Mouse (Mus musculus): ENCODE data around the gene Zcchc7.

DNA sequence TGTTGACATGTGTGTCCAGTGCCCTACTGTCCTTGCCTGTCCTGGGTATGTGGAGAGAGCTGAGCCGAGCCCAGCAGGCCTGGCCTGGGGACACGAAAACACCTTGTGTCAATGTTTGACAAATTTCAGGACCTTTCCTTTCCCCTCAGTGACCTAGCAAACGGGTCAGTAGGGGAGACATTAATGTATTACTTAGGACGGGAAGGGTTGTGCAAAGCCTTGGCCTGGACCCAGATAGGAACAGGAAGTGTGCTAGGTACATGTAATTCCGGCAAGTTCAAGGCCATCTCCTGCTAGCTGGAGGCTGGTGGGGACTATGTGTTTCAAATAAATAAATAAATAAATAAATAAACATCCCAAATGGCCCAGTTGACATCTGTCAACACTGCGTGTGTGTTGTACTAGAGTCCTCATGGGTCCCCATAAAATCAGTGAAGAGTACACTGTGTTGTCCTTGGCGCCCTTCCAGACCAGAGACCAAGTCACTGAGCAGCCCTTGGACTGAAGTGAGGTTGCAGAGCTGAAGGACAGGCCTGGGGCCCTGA, 224.2 kb downstream of the Zcchc7 start:
- no peak for TF ChIP-seq CTCF (IDR thresholded peaks at IDR 0.05 in 2 of 3, conservative IDR thresholded peaks at IDR 0.05 in 1 of 3; ENCODE audit: control insufficient read depth in 1 of 3, insufficient read depth in 1 of 3, low read depth in 2 of 3, low read length in 3 of 3, poor library complexity in 1 of 3, severe bottlenecking in 1 of 3)
- TF ChIP-seq GATA1 (IDR thresholded peaks at IDR 0.05; ENCODE audit: low read depth, low read length) = no peak

Measured in MEL (cell line).